ENCODE assay signal across 22 mouse cellular contexts in the genomic region with DNA sequence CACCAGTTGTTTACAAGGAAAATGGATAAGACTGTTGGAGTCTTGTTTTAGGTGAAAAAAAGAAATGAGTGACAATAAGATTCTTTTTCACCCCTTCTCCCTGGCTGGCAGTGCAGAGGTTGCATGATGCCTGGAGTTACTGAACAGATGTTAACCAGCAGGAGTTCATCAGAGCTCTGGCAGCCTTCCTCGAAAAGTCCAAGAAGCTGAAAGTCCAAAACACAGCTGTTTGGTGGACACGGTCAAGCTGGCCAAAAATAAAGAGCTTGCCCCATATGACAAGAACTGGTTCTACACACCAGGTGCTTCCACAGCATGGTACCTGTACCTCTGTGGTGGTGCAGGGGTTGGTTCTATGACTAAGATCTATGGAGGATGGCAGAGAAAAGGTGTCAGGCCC. TPM values are rescaled to one million over a fixed set of nuclear protein-coding genes. Genes with fewer than 3 reads are reported as not detected.
A peak's percentile ranks its signal among the peaks of the same experiment; 100 is the strongest.
DNase-seq lines count a peak whose midpoint lies in the region; ATAC-seq and TF ChIP-seq lines count a peak whose summit lies in the region.
"Had no signal": no experiment of that assay in that cellular context is flagged by ENCODE, and none has a peak within 500 bp of the region (broad histone marks: within the 10 kb centered on the region; RNA-seq: fewer than 3 reads in every experiment).

No protein-coding gene starts in this region.

- H3K27me3 ChIP-seq in heart, embryonic 11.5 days (ENCODE audit: control insufficient read depth, insufficient read depth, low read length): no peaks in the 10 kb centered on the region
- no peaks in the 10 kb centered on the region for H3K27me3 ChIP-seq in stomach, embryonic 14.5 days (ENCODE audit: control insufficient read depth, insufficient read depth, low read length)
- H3K27me3 ChIP-seq in stomach, postnatal 0 days (ENCODE audit: control insufficient read depth, insufficient read depth, low read length): no peaks in the 10 kb centered on the region
- H3K27me3 ChIP-seq in lung, embryonic 14.5 days (ENCODE audit: insufficient read depth, low read length): no peaks in the 10 kb centered on the region
- H3K27me3 ChIP-seq in liver, embryonic 11.5 days (replicated peaks; ENCODE audit: control insufficient read depth, insufficient read depth, low read length): no peaks in the 10 kb centered on the region
- H3K27me3 ChIP-seq: CH12.LX; embryonic facial prominence, embryonic 15.5 days; heart, embryonic 13.5 days; hindbrain, embryonic 13.5 days; midbrain, embryonic 13.5 days had no signal

- 67% methylated on average over 2 of the region's 2 CpGs for WGBS in heart, embryonic 11.5 days (ENCODE audit: insufficient replicate concordance)
- WGBS in stomach, embryonic 14.5 days: 43% methylated on average over 2 of the region's 2 CpGs
- 44% methylated on average over 2 of the region's 2 CpGs for WGBS in stomach, postnatal 0 days
- 47% methylated on average over 2 of the region's 2 CpGs for WGBS in lung, embryonic 14.5 days
- 69% methylated on average over 2 of the region's 2 CpGs for WGBS in liver, embryonic 11.5 days

- H3K4me3 ChIP-seq in heart, embryonic 11.5 days (ENCODE audit: low read depth, low read length): no peak overlapping the region
- H3K4me3 ChIP-seq in stomach, embryonic 14.5 days (ENCODE audit: low read depth, low read length): no peak overlapping the region
- H3K4me3 ChIP-seq in stomach, postnatal 0 days (ENCODE audit: low read depth, low read length): no peak overlapping the region
- no peak overlapping the region for H3K4me3 ChIP-seq in lung, embryonic 14.5 days (ENCODE audit: low read depth, low read length)
- H3K4me3 ChIP-seq in liver, embryonic 11.5 days (ENCODE audit: low read depth, low read length): no peak overlapping the region
- H3K4me3 ChIP-seq: embryonic facial prominence, embryonic 15.5 days; heart, embryonic 13.5 days; hindbrain, embryonic 13.5 days; layer of hippocampus, adult 2 months; midbrain, embryonic 13.5 days; myocyte had no signal

- peak; percentile 71 to 73 for DNase-seq in heart, adult 18-20 months
- DNase-seq in stomach, postnatal 0 days (ENCODE audit: low spot score): no peak
- DNase-seq in lung, embryonic 14.5 days: peak; percentile 78
- peak; percentile 8 to 20 for DNase-seq in urinary bladder, postnatal 36 days (ENCODE audit: low spot score in 2 of 2)
- DNase-seq in liver, embryonic 11.5 days (ENCODE audit: low spot score): no peak
- no peak for DNase-seq in spleen, adult 18-20 months
- DNase-seq: adrenal gland, postnatal 36 days; cerebellum, adult 9-11 months; right cerebral cortex, postnatal 14 days; thymus, adult 18-20 months had no signal

- no peak overlapping the region for H3K9ac ChIP-seq in heart, embryonic 11.5 days (ENCODE audit: low read depth, low read length)
- no peak overlapping the region for H3K9ac ChIP-seq in stomach, embryonic 14.5 days (replicated peaks; ENCODE audit: low read depth, low read length)
- no peak overlapping the region for H3K9ac ChIP-seq in stomach, postnatal 0 days (ENCODE audit: low read length)
- H3K9ac ChIP-seq in lung, embryonic 14.5 days: no peak overlapping the region
- H3K9ac ChIP-seq in liver, embryonic 11.5 days (ENCODE audit: low read depth, low read length): no peak overlapping the region
- H3K9ac ChIP-seq: embryonic facial prominence, embryonic 15.5 days; heart, embryonic 13.5 days; hindbrain, embryonic 13.5 days; midbrain, embryonic 13.5 days had no signal

- no peak for TF ChIP-seq CTCF in stomach, postnatal 0 days (IDR thresholded peaks at IDR 0.05; ENCODE audit: low read depth)
- no peak for TF ChIP-seq CTCF in lung, embryonic 14.5 days (IDR thresholded peaks at IDR 0.05; ENCODE audit: low read depth)

- no peaks in the 10 kb centered on the region for H3K4me1 ChIP-seq in heart, embryonic 11.5 days (ENCODE audit: control insufficient read depth, insufficient read depth, low read length)
- H3K4me1 ChIP-seq in stomach, embryonic 14.5 days (ENCODE audit: control insufficient read depth, insufficient read depth, low read length): no peaks in the 10 kb centered on the region
- no peaks in the 10 kb centered on the region for H3K4me1 ChIP-seq in stomach, postnatal 0 days (replicated peaks; ENCODE audit: control insufficient read depth, insufficient read depth)
- H3K4me1 ChIP-seq in lung, embryonic 14.5 days (ENCODE audit: insufficient read depth): no peaks in the 10 kb centered on the region
- H3K4me1 ChIP-seq in liver, embryonic 11.5 days (replicated peaks; ENCODE audit: control insufficient read depth, insufficient read depth, low read length): no peaks in the 10 kb centered on the region
- H3K4me1 ChIP-seq: embryonic facial prominence, embryonic 15.5 days; heart, embryonic 13.5 days; hindbrain, embryonic 13.5 days; midbrain, embryonic 13.5 days had no signal

- H3K4me2 ChIP-seq in heart, embryonic 11.5 days: no peak overlapping the region
- no peak overlapping the region for H3K4me2 ChIP-seq in stomach, embryonic 14.5 days (replicated peaks; ENCODE audit: low read depth, low read length)
- H3K4me2 ChIP-seq in stomach, postnatal 0 days (replicated peaks; ENCODE audit: low read depth): no peak overlapping the region
- H3K4me2 ChIP-seq in lung, embryonic 14.5 days: no peak overlapping the region
- H3K4me2 ChIP-seq in liver, embryonic 11.5 days: no peak overlapping the region
- H3K4me2 ChIP-seq: embryonic facial prominence, embryonic 15.5 days; heart, embryonic 13.5 days; hindbrain, embryonic 13.5 days; midbrain, embryonic 13.5 days had no signal

- H3K36me3 ChIP-seq in heart, embryonic 11.5 days (ENCODE audit: control insufficient read depth, insufficient read depth, low read length): no peaks in the 10 kb centered on the region
- no peaks in the 10 kb centered on the region for H3K36me3 ChIP-seq in stomach, embryonic 14.5 days (ENCODE audit: control insufficient read depth, insufficient read depth, low read length)
- no peaks in the 10 kb centered on the region for H3K36me3 ChIP-seq in stomach, postnatal 0 days (ENCODE audit: control insufficient read depth, insufficient read depth, low read length)
- no peaks in the 10 kb centered on the region for H3K36me3 ChIP-seq in lung, embryonic 14.5 days (ENCODE audit: insufficient read depth)
- H3K36me3 ChIP-seq in liver, embryonic 11.5 days (ENCODE audit: control insufficient read depth, insufficient read depth, low read length): no peaks in the 10 kb centered on the region
- H3K36me3 ChIP-seq: embryonic facial prominence, embryonic 15.5 days; heart, embryonic 13.5 days; hindbrain, embryonic 13.5 days; midbrain, embryonic 13.5 days had no signal

- TF ChIP-seq EP300 in stomach, postnatal 0 days (optimal IDR thresholded peaks at IDR 0.05): no peak

- no peaks in the 10 kb centered on the region for H3K9me3 ChIP-seq in heart, embryonic 11.5 days (replicated peaks; ENCODE audit: control insufficient read depth, low read length)
- H3K9me3 ChIP-seq in stomach, embryonic 14.5 days (ENCODE audit: control insufficient read depth, low read depth, low read length): no peaks in the 10 kb centered on the region
- H3K9me3 ChIP-seq in stomach, postnatal 0 days (ENCODE audit: control insufficient read depth, low read length): no peaks in the 10 kb centered on the region
- H3K9me3 ChIP-seq in lung, embryonic 14.5 days (ENCODE audit: low read depth, low read length): no peaks in the 10 kb centered on the region
- H3K9me3 ChIP-seq in liver, embryonic 11.5 days (ENCODE audit: control insufficient read depth, low read length): no peaks in the 10 kb centered on the region
- H3K9me3 ChIP-seq: embryonic facial prominence, embryonic 15.5 days; heart, embryonic 13.5 days; hindbrain, embryonic 13.5 days; midbrain, embryonic 13.5 days had no signal

- no peak for ATAC-seq in heart, embryonic 11.5 days (replicated peaks; ENCODE audit: insufficient number of reproducible peaks, low FRiP score, low TSS enrichment)
- peak; percentile 42; the same call in 1 of the 2 replicates for ATAC-seq in stomach, embryonic 14.5 days (ENCODE audit: insufficient number of reproducible peaks, insufficient read depth, low FRiP score, low read depth)
- no peak for ATAC-seq in stomach, postnatal 0 days (ENCODE audit: low FRiP score, low TSS enrichment)
- ATAC-seq in lung, embryonic 14.5 days (ENCODE audit: insufficient read depth): peak; percentile 71; the same call in 1 of the 2 replicates
- ATAC-seq in liver, embryonic 11.5 days (replicated peaks; ENCODE audit: low FRiP score): no peak
- ATAC-seq: intestine, embryonic 16.5 days; midbrain, embryonic 13.5 days had no signal

- no peak overlapping the region for H3K27ac ChIP-seq in heart, embryonic 11.5 days (ENCODE audit: low read depth, low read length)
- H3K27ac ChIP-seq in stomach, embryonic 14.5 days (ENCODE audit: low read length): no peak overlapping the region
- H3K27ac ChIP-seq in stomach, postnatal 0 days (replicated peaks): no peak overlapping the region
- no peak overlapping the region for H3K27ac ChIP-seq in lung, embryonic 14.5 days (ENCODE audit: low read depth)
- H3K27ac ChIP-seq in liver, embryonic 11.5 days (ENCODE audit: low read depth, low read length): no peak overlapping the region
- H3K27ac ChIP-seq: embryonic facial prominence, embryonic 15.5 days; heart, embryonic 13.5 days; hindbrain, embryonic 13.5 days; layer of hippocampus, adult 2 months; macrophage; midbrain, embryonic 13.5 days had no signal

RNA-seq across cellular contexts. Expression of a gene that starts 41.8 kb away (rescaled TPM):
- total RNA-seq in heart, adult 18-20 months (2021): not detected
- 0.07 and 0.14 TPM in 2 replicates for polyA plus RNA-seq in heart, embryonic 11.5 days (2014; fragmentation: Nextera tagmentation; extraction: Ambion mirVana)
- polyA plus RNA-seq in stomach, embryonic 14.5 days (2014; fragmentation: Nextera tagmentation; extraction: Ambion mirVana): not detected in 2 replicates
- 0.02 TPM in 1 of 2 replicates, not detected in the other for polyA plus RNA-seq in stomach, postnatal 0 days (2015; fragmentation: Nextera tagmentation; extraction: Ambion mirVana)
- not detected in 2 replicates for polyA plus RNA-seq in lung, embryonic 14.5 days (2014; fragmentation: Nextera tagmentation; extraction: Ambion mirVana)
- polyA plus RNA-seq in liver, embryonic 11.5 days (2014; fragmentation: Nextera tagmentation; extraction: Ambion mirVana): 0.05 and 0.06 TPM in 2 replicates
- total RNA-seq: adrenal gland, postnatal 36 days; CH12.LX; gastrocnemius, adult 18-20 months had no signal
- polyA plus RNA-seq: heart, embryonic 13.5 days; intestine, embryonic 16.5 days; macrophage had no signal

Comparison
In these comparisons a context has a peak if more than half of its experiments do, and no peak if none do; other contexts are left out.
1. ATAC-seq: peak in stomach, embryonic 14.5 days (single experiment) and lung, embryonic 14.5 days (single experiment); none in heart, embryonic 11.5 days (single experiment), stomach, postnatal 0 days (single experiment) and liver, embryonic 11.5 days (single experiment).
2. DNase-seq: peak in heart, adult 18-20 months (2 of 2), lung, embryonic 14.5 days (single experiment) and urinary bladder, postnatal 36 days (2 of 2); none in stomach, postnatal 0 days (single experiment), liver, embryonic 11.5 days (single experiment) and spleen, adult 18-20 months (0 of 2).